Mouse (Mus musculus) liver, adult 2 months (tissue): ENCODE data around the gene Bckdhb.

Source experiments
- CTCF ChIP-seq: fragments of 200-500 bp; IDR thresholded peaks from 2 replicates; pipeline ENCODE4 v1.5.1; 2011; ENCODE audit warnings: low read depth, low read length, control low read depth
- POLR2A ChIP-seq: fragments of 200-500 bp; IDR thresholded peaks from 2 replicates; pipeline ENCODE4 v1.6.1; 2011; ENCODE audit warnings: low read length, control low read depth; ENCODE audit not compliant: insufficient read depth; ENCODE audit errors: extremely low read depth

- TF ChIP-seq POLR2A, result no peak
- TF ChIP-seq CTCF, result no peak
Measured at GRCm38 (mm10) chr9:84072534-84072933, 147.6 kb downstream of the Bckdhb start.
